Mouse (Mus musculus) heart, embryonic 14.5 days (tissue): Measurements from ENCODE around the gene Prpf38b. TPM values are rescaled to one million over a fixed set of nuclear protein-coding genes. Genes with fewer than 3 reads are reported as not detected.

Experiments
- ATAC-seq: fragments of 200-750 bp; cut with Nextera tagmentation; 2 replicates; pipeline ENCODE4 v1.8.0; 2017; ENCODE audit warnings: low read depth, moderate TSS enrichment; ENCODE audit not compliant: insufficient number of reproducible peaks, insufficient read depth, low FRiP score
- H3K27ac ChIP-seq, 2 experiments: fragments of 200-500 bp in 1 of 2; fragments of 300-500 bp in 1 of 2; sonication (generic) in 1 of 2; replicated peaks in 1 of 2; 2 replicates each; pipeline ENCODE4 v1.5.1; 2012 to 2014; ENCODE audit warnings: low read depth in 2 of 2, low read length in 2 of 2, control low read depth in 1 of 2, mild to moderate bottlenecking in 1 of 2, mixed read lengths in 1 of 2; ENCODE audit not compliant: control insufficient read depth in 1 of 2, insufficient read depth in 1 of 2
- H3K27me3 ChIP-seq: fragments of 300-500 bp; sonication (generic); 2 replicates; pipeline ENCODE4 v1.6.1; 2014; ENCODE audit warnings: mild to moderate bottlenecking, low read length, control low read depth; ENCODE audit not compliant: control insufficient read depth, insufficient read depth
- H3K36me3 ChIP-seq: fragments of 300-500 bp; sonication (generic); 2 replicates; pipeline ENCODE4 v1.6.1; 2014; ENCODE audit warnings: mild to moderate bottlenecking, control low read depth, low read length, mixed read lengths; ENCODE audit not compliant: control insufficient read depth, insufficient read depth
- H3K4me1 ChIP-seq, 2 experiments: fragments of 200-500 bp in 1 of 2; fragments of 300-500 bp in 1 of 2; sonication (generic) in 1 of 2; 2 replicates each; pipeline ENCODE4 v1.6.1; 2012 to 2014; ENCODE audit warnings: low read length in 2 of 2, control low read depth in 1 of 2, mixed read lengths in 1 of 2; ENCODE audit not compliant: control insufficient read depth in 2 of 2, insufficient read depth in 2 of 2
- H3K4me2 ChIP-seq: fragments of 300-500 bp; sonication (generic); 2 replicates; pipeline ENCODE4 v1.6.1; 2014; ENCODE audit warnings: mild to moderate bottlenecking, low read length
- H3K4me3 ChIP-seq, 2 experiments: fragments of 200-500 bp in 1 of 2; fragments of 300-500 bp in 1 of 2; sonication (generic) in 1 of 2; 2 replicates each; pipeline ENCODE4 v1.5.1; 2012 to 2014; ENCODE audit warnings: low read length in 2 of 2, mild to moderate bottlenecking in 2 of 2, control low read depth in 1 of 2, low read depth in 1 of 2, moderate library complexity in 1 of 2; ENCODE audit not compliant: control insufficient read depth in 1 of 2, insufficient read depth in 1 of 2
- H3K9ac ChIP-seq: fragments of 300-500 bp; sonication (generic); 2 replicates; pipeline ENCODE4 v1.6.1; 2014; ENCODE audit warnings: mild to moderate bottlenecking, low read length
- H3K9me3 ChIP-seq: fragments of 300-500 bp; sonication (generic); 2 replicates; pipeline ENCODE4 v1.6.1; 2016; ENCODE audit warnings: low read length, control low read depth; ENCODE audit not compliant: control insufficient read depth
- WGBS: fragments of 180-500 bp; shearing (Covaris S2); extraction: QIAGEN DNeasy Blood & Tissue Kit; methylation state at CpG from one replicate; pipeline ENCODE4 v1.1.7; 2014; 5-methylcytosine and 5-hydroxymethylcytosine counted together
- polyA plus RNA-seq: library from polyadenylated mRNA; unstranded; fragments of >200 nt; fragmentation: Nextera tagmentation; extraction: Ambion mirVana; gene quantifications from 2 replicates; pipeline ENCODE4 v1.2.1, GENCODE M21; 2014

The Prpf38b gene
- polyA plus RNA-seq, 1 experiment from 2014 or later = 37.5 TPM

- Histone ChIP-seq H3K27ac (no peak overlapping the region), H3K4me2 (no peak overlapping the region), H3K4me3 (no peak overlapping the region), H3K27me3 (no peaks in the 10 kb centered on the region), H3K36me3 (no peaks in the 10 kb centered on the region), H3K4me1 (peaks cover 0 to 3% of the 10 kb centered on the region in 2 experiments; a peak in 1 of 4 replicates), H3K9me3 (no peaks in the 10 kb centered on the region), H3K9ac (no peak overlapping the region)
- WGBS = 87% methylated on average over 5 of the region's 5 CpGs
- no peak for ATAC-seq
Measured at GRCm38 (mm10) chr3:108938691-108939090, 27.2 kb upstream of the Prpf38b start.

- no peaks in the 10 kb centered on the region for H3K4me1 ChIP-seq
- no peak overlapping the region for H3K9ac ChIP-seq
- H3K36me3 ChIP-seq = no peaks in the 10 kb centered on the region
- no peak overlapping the region for H3K27ac ChIP-seq
- no peak overlapping the region for H3K4me3 ChIP-seq
- no peak for ATAC-seq
- H3K4me2 ChIP-seq = no peak overlapping the region
- WGBS = 86% methylated on average over 6 of the region's 6 CpGs
- no peaks in the 10 kb centered on the region for H3K9me3 ChIP-seq
- no peaks in the 10 kb centered on the region for H3K27me3 ChIP-seq
Measured at GRCm38 (mm10) chr3:108933557-108933956, 22.0 kb upstream of the Prpf38b start.

GRCm38 (mm10) chr3:108926308-108926707 lies 14.8 kb upstream of the Prpf38b start:
- no peak overlapping the region for H3K27ac ChIP-seq
- H3K4me3 ChIP-seq = no peak overlapping the region
- no peak overlapping the region for H3K4me2 ChIP-seq
- 60% methylated on average over 1 of the region's 1 CpGs for WGBS
- H3K9me3 ChIP-seq = no peaks in the 10 kb centered on the region
- H3K4me1 ChIP-seq = no peaks in the 10 kb centered on the region
- H3K36me3 ChIP-seq = no peaks in the 10 kb centered on the region
- H3K9ac ChIP-seq = no peak overlapping the region
- no peaks in the 10 kb centered on the region for H3K27me3 ChIP-seq
- no peak for ATAC-seq

GRCm38 (mm10) chr3:108925677-108926076 lies 14.2 kb upstream of the Prpf38b start:
- H3K36me3 ChIP-seq = no peaks in the 10 kb centered on the region
- H3K9ac ChIP-seq = no peak overlapping the region
- H3K4me2 ChIP-seq = no peak overlapping the region
- no peaks in the 10 kb centered on the region for H3K9me3 ChIP-seq
- H3K27ac ChIP-seq = no peak overlapping the region
- no peak for ATAC-seq
- 79% methylated on average over 4 of the region's 4 CpGs for WGBS
- no peaks in the 10 kb centered on the region for H3K27me3 ChIP-seq
- no peak overlapping the region for H3K4me3 ChIP-seq
- no peaks in the 10 kb centered on the region for H3K4me1 ChIP-seq

GRCm38 (mm10) chr3:108921822-108922221 lies 10.3 kb upstream of the Prpf38b start:
- Histone ChIP-seq H3K4me2 (no peak overlapping the region), H3K4me1 (no peaks in the 10 kb centered on the region), H3K27me3 (no peaks in the 10 kb centered on the region), H3K4me3 (no peak overlapping the region), H3K9me3 (no peaks in the 10 kb centered on the region), H3K27ac (no peak overlapping the region), H3K9ac (no peak overlapping the region), H3K36me3 (no peaks in the 10 kb centered on the region)
- WGBS = 68% methylated on average over 1 of the region's 1 CpGs
- ATAC-seq = no peak

- no peak overlapping the region for H3K4me2 ChIP-seq
- H3K36me3 ChIP-seq = no peaks in the 10 kb centered on the region
- no peaks in the 10 kb centered on the region for H3K4me1 ChIP-seq
- H3K4me3 ChIP-seq = no peak overlapping the region
- no peak overlapping the region for H3K27ac ChIP-seq
- H3K27me3 ChIP-seq = no peaks in the 10 kb centered on the region
- ATAC-seq = no peak
- no peak overlapping the region for H3K9ac ChIP-seq
- WGBS = 78% methylated on average over 3 of the region's 3 CpGs
- no peaks in the 10 kb centered on the region for H3K9me3 ChIP-seq
Measured at GRCm38 (mm10) chr3:108920442-108921070, 9.0 kb upstream of the Prpf38b start.

GRCm38 (mm10) chr3:108918852-108919251 lies 7.3 kb upstream of the Prpf38b start:
- Histone ChIP-seq H3K4me2 (no peak overlapping the region), H3K36me3 (no peaks in the 10 kb centered on the region), H3K9me3 (no peaks in the 10 kb centered on the region), H3K4me1 (no peaks in the 10 kb centered on the region), H3K27ac (no peak overlapping the region), H3K27me3 (no peaks in the 10 kb centered on the region), H3K9ac (no peak overlapping the region), H3K4me3 (no peak overlapping the region)
- 93% methylated on average over 1 of the region's 1 CpGs for WGBS
- ATAC-seq = no peak

GRCm38 (mm10) chr3:108917986-108918385 lies 6.5 kb upstream of the Prpf38b start:
- no peak overlapping the region for H3K4me2 ChIP-seq
- H3K4me3 ChIP-seq = no peak overlapping the region
- no peaks in the 10 kb centered on the region for H3K4me1 ChIP-seq
- H3K27ac ChIP-seq = no peak overlapping the region
- no peak for ATAC-seq
- H3K9me3 ChIP-seq = no peaks in the 10 kb centered on the region
- no peaks in the 10 kb centered on the region for H3K36me3 ChIP-seq
- no peaks in the 10 kb centered on the region for H3K27me3 ChIP-seq
- H3K9ac ChIP-seq = no peak overlapping the region
- 55% methylated on average over 3 of the region's 3 CpGs for WGBS
